Mouse (Mus musculus): ENCODE data around the gene B3gnt8.
"Not testable (repeated sequence)": the region's sequence is repeated elsewhere in the genome, so short reads cannot be mapped to it uniquely, and the experiment has no call there.

Gene B3gnt8

GRCm38 (mm10) chr7:25626509-25627430, at the start of gene B3gnt8:
B3gnt8 (plus strand) TSS chr7:25626654.
- DNase-seq (ENCODE audit: low read depth, low spot score), result no peak

GRCm38 (mm10) chr7:25576793-25577437, 49.5 kb upstream of the B3gnt8 start:
- DNase-seq (ENCODE audit: low read depth, low spot score), result not testable (repeated sequence)

- DNase-seq (ENCODE audit: low read depth, low spot score), result no peak
Measured at GRCm38 (mm10) chr7:25579441-25579840, 47.0 kb upstream of the B3gnt8 start.

- no peak for DNase-seq (ENCODE audit: low read depth, low spot score)
Measured at GRCm38 (mm10) chr7:25582301-25582810, 44.1 kb upstream of the B3gnt8 start.

- no peak for DNase-seq (ENCODE audit: low read depth, low spot score)
Measured at GRCm38 (mm10) chr7:25584651-25585050, 41.8 kb upstream of the B3gnt8 start.

- DNase-seq (ENCODE audit: low read depth, low spot score), result no peak
Measured at GRCm38 (mm10) chr7:25585351-25586204, 40.9 kb upstream of the B3gnt8 start.

GRCm38 (mm10) chr7:25591226-25591625, 35.2 kb upstream of the B3gnt8 start:
- DNase-seq (ENCODE audit: low read depth, low spot score), result no peak

GRCm38 (mm10) chr7:25593859-25594258, 32.6 kb upstream of the B3gnt8 start:
- DNase-seq (ENCODE audit: low read depth, low spot score), result no peak

GRCm38 (mm10) chr7:25599663-25600062, 26.8 kb upstream of the B3gnt8 start:
- peak; percentile 81 for DNase-seq (ENCODE audit: low read depth, low spot score)

GRCm38 (mm10) chr7:25600666-25601065, 25.8 kb upstream of the B3gnt8 start:
- DNase-seq (ENCODE audit: low read depth, low spot score), result no peak

GRCm38 (mm10) chr7:25601346-25601745, 25.1 kb upstream of the B3gnt8 start:
- no peak for DNase-seq (ENCODE audit: low read depth, low spot score)

- DNase-seq (ENCODE audit: low read depth, low spot score), result no peak
Measured at GRCm38 (mm10) chr7:25606625-25607063, 19.8 kb upstream of the B3gnt8 start.

- no peak for DNase-seq (ENCODE audit: low read depth, low spot score)
Measured at GRCm38 (mm10) chr7:25607196-25607595, 19.3 kb upstream of the B3gnt8 start.

- no peak for DNase-seq (ENCODE audit: low read depth, low spot score)
Measured at GRCm38 (mm10) chr7:25610056-25610455, 16.4 kb upstream of the B3gnt8 start.

- DNase-seq (ENCODE audit: low read depth, low spot score), result no peak
Measured at GRCm38 (mm10) chr7:25611501-25611900, 15.0 kb upstream of the B3gnt8 start.

- no peak for DNase-seq (ENCODE audit: low read depth, low spot score)
Measured at GRCm38 (mm10) chr7:25614086-25614485, 12.4 kb upstream of the B3gnt8 start.

GRCm38 (mm10) chr7:25614831-25615705, 11.4 kb upstream of the B3gnt8 start:
- DNase-seq (ENCODE audit: low read depth, low spot score), result no peak

- DNase-seq (ENCODE audit: low read depth, low spot score), result no peak
Measured at GRCm38 (mm10) chr7:25615706-25616011, 10.8 kb upstream of the B3gnt8 start, which contains the start of gene Erich4. Erich4 (minus strand) TSS chr7:25615892.

GRCm38 (mm10) chr7:25617376-25618160, 8.9 kb upstream of the B3gnt8 start:
- no peak for DNase-seq (ENCODE audit: low read depth, low spot score)

All from mesoderm, embryonic 11.5 days (tissue).